Mouse (Mus musculus) kidney, adult 2 months (tissue): ENCODE results near the gene Zfp169. TPM values are rescaled to one million over a fixed set of nuclear protein-coding genes. Genes with fewer than 3 reads are reported as not detected.
A peak's percentile ranks its signal among the peaks of the same experiment; 100 is the strongest.

Experiments
- DNase-seq: peaks from one replicate; pipeline ENCODE4 v3.0.0; 2021
- H3K27ac ChIP-seq: fragments of 200-500 bp; 2 replicates; pipeline ENCODE4 v1.5.1; 2012; ENCODE audit warnings: low read depth, low read length, control low read depth, inconsistent platforms; ENCODE audit not compliant: insufficient read depth
- H3K27me3 ChIP-seq: fragments of 200-500 bp; replicated peaks from 2 replicates; pipeline ENCODE4 v1.6.1; 2012; ENCODE audit warnings: mild to moderate bottlenecking, moderate library complexity, low read length, inconsistent platforms; ENCODE audit not compliant: control insufficient read depth, insufficient read depth
- H3K36me3 ChIP-seq: fragments of 200-500 bp; 2 replicates; pipeline ENCODE4 v1.6.1; 2012; ENCODE audit warnings: mild to moderate bottlenecking, moderate library complexity, low read length, inconsistent platforms; ENCODE audit not compliant: control insufficient read depth, insufficient read depth
- H3K4me1 ChIP-seq: fragments of 200-500 bp; 2 replicates; pipeline ENCODE4 v1.6.1; 2011; ENCODE audit warnings: low read length; ENCODE audit not compliant: control insufficient read depth, insufficient read depth
- H3K4me3 ChIP-seq: fragments of 200-500 bp; 2 replicates; pipeline ENCODE4 v1.5.1; 2011; ENCODE audit warnings: mild to moderate bottlenecking, low read depth, low read length, control low read depth; ENCODE audit not compliant: insufficient read depth
- CTCF ChIP-seq: fragments of 200-500 bp; conservative IDR thresholded peaks from 2 replicates; pipeline ENCODE4 v1.5.1; 2011; ENCODE audit warnings: low read depth, mild to moderate bottlenecking, control low read depth, low read length, moderate library complexity, mixed read lengths; ENCODE audit not compliant: insufficient read depth, insufficient read length
- POLR2A ChIP-seq: fragments of 200-500 bp; IDR thresholded peaks from one replicate; pipeline ENCODE4 v1.6.1; 2011; ENCODE audit warnings: low read depth, low read length, control low read depth
- WGBS: fragments of 180-500 bp; shearing (Covaris S2); methylation state at CpG from one replicate; pipeline ENCODE4 v1.1.7; 2018; 5-methylcytosine and 5-hydroxymethylcytosine counted together
- polyA plus RNA-seq: library from polyadenylated mRNA; depleted of rRNA; stranded (reverse); fragments of >200 nt; gene quantifications from 2 replicates; pipeline ENCODE4 v1.2.3, GENCODE M21; 2012; rRNA removed

The Zfp169 gene
- polyA plus RNA-seq, 1 experiment: 5.9 TPM

DNA sequence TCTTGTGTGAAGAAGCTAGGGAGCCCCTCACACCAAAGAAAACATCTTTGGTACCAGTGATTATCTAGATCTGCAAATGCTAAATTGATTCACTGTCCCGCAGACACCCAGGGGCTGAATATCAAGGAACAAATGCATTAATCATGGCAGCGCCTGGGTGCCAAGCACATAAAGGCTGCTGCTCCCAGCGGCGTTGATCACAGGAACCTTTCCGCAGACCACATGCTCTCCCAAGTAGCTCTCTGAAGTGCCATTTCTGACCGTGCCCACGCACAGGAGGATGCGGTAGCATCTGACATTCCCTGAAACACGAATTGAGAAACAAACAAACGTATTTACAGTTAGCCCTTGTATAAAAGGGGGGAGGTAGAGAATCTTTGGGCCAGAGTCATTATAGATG, 47.1 kb downstream of the Zfp169 start:
- no peaks in the 10 kb centered on the region for H3K4me1 ChIP-seq
- H3K4me3 ChIP-seq: no peak overlapping the region
- H3K27me3 ChIP-seq: no peaks in the 10 kb centered on the region
- no peak for DNase-seq
- no peak for TF ChIP-seq CTCF
- no peak for TF ChIP-seq POLR2A
- WGBS: 49% methylated on average over 10 of the region's 10 CpGs
- no peaks in the 10 kb centered on the region for H3K36me3 ChIP-seq
- H3K27ac ChIP-seq: no peak overlapping the region

- H3K27ac ChIP-seq: no peak overlapping the region
These were observed 49.1 kb downstream of the Zfp169 start for GRCm38 (mm10) chr13:48464170-48464569.

GRCm38 (mm10) chr13:48459280-48459679, 54.0 kb downstream of the Zfp169 start:
- Histone ChIP-seq H3K4me1 (no peaks in the 10 kb centered on the region), H3K4me3 (no peak overlapping the region), H3K27me3 (no peaks in the 10 kb centered on the region), H3K36me3 (no peaks in the 10 kb centered on the region), H3K27ac (no peak overlapping the region)
- DNase-seq: no peak
- no peak for TF ChIP-seq POLR2A
- 79% methylated on average over 5 of the region's 5 CpGs for WGBS

More at GRCm38 (mm10) chr13:48464170-48464569, 49.1 kb downstream of the Zfp169 start:
- H3K4me3 ChIP-seq: no peak overlapping the region
- no peaks in the 10 kb centered on the region for H3K4me1 ChIP-seq
- TF ChIP-seq POLR2A (no peak), CTCF (peak; percentile 82)
- H3K27me3 ChIP-seq: no peaks in the 10 kb centered on the region
- H3K36me3 ChIP-seq: no peaks in the 10 kb centered on the region
- 13% methylated on average over 4 of the region's 4 CpGs for WGBS
- peak; percentile 67 for DNase-seq

DNA sequence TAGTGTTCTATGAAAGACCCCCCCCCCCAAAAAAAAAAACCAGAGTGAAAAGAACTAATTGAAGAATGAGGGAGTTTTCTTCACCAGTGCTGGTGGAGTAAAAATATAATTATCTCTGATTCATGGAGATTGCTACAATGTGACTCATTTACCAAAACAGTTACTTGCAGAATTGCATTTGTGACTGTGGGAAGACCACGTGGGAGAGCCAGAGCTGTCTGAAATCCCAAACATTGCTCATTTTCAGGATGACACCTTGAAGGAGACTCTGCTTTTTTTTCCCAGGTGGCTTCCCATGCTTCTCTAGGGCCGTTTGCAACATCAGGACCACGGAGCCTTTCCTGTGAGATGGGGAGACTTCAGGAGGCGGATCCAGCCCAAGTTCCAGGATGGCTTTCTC, 65.1 kb downstream of the Zfp169 start:
- WGBS: 55% methylated on average over 4 of the region's 4 CpGs

GRCm38 (mm10) chr13:48443996-48444395, 69.3 kb downstream of the Zfp169 start:
- no peak overlapping the region for H3K27ac ChIP-seq
- H3K4me3 ChIP-seq: no peak overlapping the region
- no peak for DNase-seq
- TF ChIP-seq POLR2A (no peak), CTCF (no peak)
- H3K27me3 ChIP-seq: no peaks in the 10 kb centered on the region
- 68% methylated on average over 8 of the region's 8 CpGs for WGBS
- H3K36me3 ChIP-seq: no peaks in the 10 kb centered on the region
- H3K4me1 ChIP-seq: no peaks in the 10 kb centered on the region

More for the DNA sequence above, 65.1 kb downstream of the Zfp169 start:
- Histone ChIP-seq H3K27ac (no peak overlapping the region), H3K4me3 (no peak overlapping the region), H3K27me3 (no peaks in the 10 kb centered on the region), H3K4me1 (no peaks in the 10 kb centered on the region), H3K36me3 (no peaks in the 10 kb centered on the region)
- no peak for DNase-seq
- TF ChIP-seq CTCF: no peak
- no peak for TF ChIP-seq POLR2A

DNA sequence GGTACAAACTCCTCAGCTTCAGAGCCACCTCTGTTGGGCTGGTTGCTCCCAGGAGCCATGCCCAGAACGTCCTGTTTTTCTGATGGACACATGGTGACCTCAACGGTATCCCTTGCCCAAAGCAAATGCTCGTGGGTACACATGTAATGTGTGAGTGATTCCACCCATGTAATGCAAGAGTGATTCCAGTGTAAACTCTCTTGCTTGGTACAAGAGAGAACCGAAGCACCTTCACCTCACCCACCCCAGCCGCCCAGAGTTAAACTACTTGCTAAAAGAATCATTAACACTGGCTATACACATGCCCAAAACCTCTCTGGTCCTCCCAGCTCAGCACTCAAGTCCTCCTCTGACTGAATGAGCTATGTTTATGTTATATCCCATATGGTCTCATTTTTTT, 74.9 kb downstream of the Zfp169 start:
- no peak overlapping the region for H3K27ac ChIP-seq
- no peak overlapping the region for H3K4me3 ChIP-seq
- 34% methylated on average over 5 of the region's 5 CpGs for WGBS
- peaks cover 2% of the 10 kb centered on the region; the same call in 1 of the 2 replicates for H3K4me1 ChIP-seq
- no peaks in the 10 kb centered on the region for H3K36me3 ChIP-seq
- no peaks in the 10 kb centered on the region for H3K27me3 ChIP-seq
- no peak for DNase-seq
- TF ChIP-seq CTCF: no peak
- no peak for TF ChIP-seq POLR2A

Other genes starting within 250 kb of the Zfp169 start
- not detected in 2 replicates for gene A830005F24Rik, start 119 bp upstream of the Zfp169 start, polyA plus RNA-seq
- gene Ptpdc1, start 112.2 kb upstream of the Zfp169 start, polyA plus RNA-seq: 7.7 and 8.5 TPM in 2 replicates
- not detected in 2 replicates for gene Barx1, start 149.5 kb upstream of the Zfp169 start, polyA plus RNA-seq